In the genomic region with DNA sequence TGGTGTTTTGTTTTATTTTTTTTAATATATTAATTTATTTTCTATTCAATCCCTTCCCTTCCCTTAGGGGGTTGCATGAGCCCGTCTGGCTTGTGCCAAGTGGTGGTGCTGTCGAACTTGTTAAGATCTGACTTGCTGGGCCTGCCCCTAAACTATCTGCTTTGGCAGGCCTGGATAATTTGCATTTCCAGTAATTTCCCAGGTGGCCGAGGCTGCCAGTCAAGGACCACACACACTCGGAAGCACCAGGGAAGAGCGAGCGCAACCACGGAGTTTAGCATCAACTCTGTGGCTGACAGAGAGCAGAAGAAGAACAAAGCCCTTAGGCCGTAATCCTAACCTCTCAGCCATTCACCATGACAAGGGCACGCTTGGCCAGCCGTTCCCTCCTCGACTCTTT, we compare ENCODE assay signal across 9 mouse cellular contexts.
A peak's percentile ranks its signal among the peaks of the same experiment; 100 is the strongest.
DNase-seq lines count a peak whose midpoint lies in the region; ATAC-seq and TF ChIP-seq lines count a peak whose summit lies in the region.
"Had no signal": no experiment of that assay in that cellular context is flagged by ENCODE, and none has a peak within 500 bp of the region (broad histone marks: within the 10 kb centered on the region; RNA-seq: fewer than 3 reads in every experiment).

No protein-coding gene starts in this region.

- TF ChIP-seq CTCF in kidney, adult 2 months (conservative IDR thresholded peaks at IDR 0.05; ENCODE audit: insufficient read depth, insufficient read length, low read depth, low read length): 0 out of 2 replicates have a peak, but pooled peaks have one; percentile 32

- no peak overlapping the region for H3K9ac ChIP-seq in forebrain, embryonic 12.5 days
- peak overlapping the region; percentile 26 for H3K9ac ChIP-seq in neural tube, embryonic 13.5 days

- peaks cover 10% of the 10 kb centered on the region for H3K4me1 ChIP-seq in kidney, adult 2 months (ENCODE audit: control insufficient read depth, insufficient read depth, low read length)
- H3K4me1 ChIP-seq in forebrain, embryonic 12.5 days: peaks cover 15% of the 10 kb centered on the region
- H3K4me1 ChIP-seq in neural tube, embryonic 13.5 days (replicated peaks): peaks cover 21% of the 10 kb centered on the region

- no peaks in the 10 kb centered on the region for H3K9me3 ChIP-seq in forebrain, embryonic 12.5 days
- no peaks in the 10 kb centered on the region for H3K9me3 ChIP-seq in neural tube, embryonic 13.5 days

- H3K27ac ChIP-seq in kidney, adult 2 months (ENCODE audit: insufficient read depth, low read depth, low read length): no peak overlapping the region
- no peak overlapping the region for H3K27ac ChIP-seq in forebrain, embryonic 12.5 days
- H3K27ac ChIP-seq in neural tube, embryonic 13.5 days (replicated peaks): no peak overlapping the region; the same call in 1 of the 2 replicates
- H3K27ac ChIP-seq: macrophage had no signal

- peak; percentile 62 for ATAC-seq in forebrain, embryonic 12.5 days (ENCODE audit: low FRiP score)
- peak; percentile 37; the same call in 1 of the 2 replicates for ATAC-seq in neural tube, embryonic 13.5 days (ENCODE audit: low read depth)

- no peak for TF ChIP-seq POLR2A in kidney, adult 2 months (IDR thresholded peaks at IDR 0.05; ENCODE audit: low read depth, low read length)

- H3K27me3 ChIP-seq in kidney, adult 2 months (replicated peaks; ENCODE audit: control insufficient read depth, insufficient read depth, low read length): no peaks in the 10 kb centered on the region
- peaks cover 29% of the 10 kb centered on the region for H3K27me3 ChIP-seq in forebrain, embryonic 12.5 days
- H3K27me3 ChIP-seq in neural tube, embryonic 13.5 days: peaks cover 42% of the 10 kb centered on the region

- no peaks in the 10 kb centered on the region for H3K36me3 ChIP-seq in kidney, adult 2 months (ENCODE audit: control insufficient read depth, insufficient read depth, low read length)
- no peaks in the 10 kb centered on the region for H3K36me3 ChIP-seq in forebrain, embryonic 12.5 days (replicated peaks)
- H3K36me3 ChIP-seq in neural tube, embryonic 13.5 days: no peaks in the 10 kb centered on the region

- H3K4me2 ChIP-seq in forebrain, embryonic 12.5 days: peak overlapping the region; percentile 4; the same call in 1 of the 2 replicates
- peak overlapping the region; percentile 34 for H3K4me2 ChIP-seq in neural tube, embryonic 13.5 days

- WGBS in kidney, adult 2 months: 31% methylated on average over 11 of the region's 11 CpGs
- 5% methylated on average over 11 of the region's 11 CpGs for WGBS in forebrain, embryonic 12.5 days
- WGBS in neural tube, embryonic 13.5 days: 5% methylated on average over 11 of the region's 11 CpGs

- DNase-seq in kidney, adult 2 months: peak; percentile 34
- no peak for DNase-seq in kidney, adult 9 months
- DNase-seq in kidney, postnatal 14 days: peak; percentile 41
- DNase-seq in gastrocnemius, postnatal 10 days: no peak
- no peak for DNase-seq in right cerebral cortex, postnatal 25 days
- no peak for DNase-seq in spleen, adult 12 weeks (ENCODE audit: low spot score)

- no peak overlapping the region for H3K4me3 ChIP-seq in kidney, adult 2 months (ENCODE audit: insufficient read depth, low read depth, low read length)
- no peak overlapping the region for H3K4me3 ChIP-seq in forebrain, embryonic 12.5 days (replicated peaks)
- no peak overlapping the region for H3K4me3 ChIP-seq in neural tube, embryonic 13.5 days

Comparison
In these comparisons a context has a peak if more than half of its experiments do, and no peak if none do; other contexts are left out.
1. DNase-seq: peak in kidney, adult 2 months (single experiment) and kidney, postnatal 14 days (single experiment); none in kidney, adult 9 months (single experiment), gastrocnemius, postnatal 10 days (single experiment), right cerebral cortex, postnatal 25 days (single experiment) and spleen, adult 12 weeks (single experiment).